Mouse (Mus musculus) 416B (cell line): ENCODE measurements around the gene Cerk.
"Not testable (repeated sequence)": the region's sequence is repeated elsewhere in the genome, so short reads cannot be mapped to it uniquely, and the experiment has no call there.

ENCODE experiments used
- DNase-seq: peaks from one replicate; pipeline ENCODE4 v3.0.0; 2011; ENCODE audit warnings: low read depth

Cerk gene

GRCm38 (mm10) chr15:86112707-86113341 is 73.1 kb downstream of the Cerk start:
- no peak for DNase-seq

GRCm38 (mm10) chr15:86110361-86111103 is 75.4 kb downstream of the Cerk start:
- no peak for DNase-seq

DNA sequence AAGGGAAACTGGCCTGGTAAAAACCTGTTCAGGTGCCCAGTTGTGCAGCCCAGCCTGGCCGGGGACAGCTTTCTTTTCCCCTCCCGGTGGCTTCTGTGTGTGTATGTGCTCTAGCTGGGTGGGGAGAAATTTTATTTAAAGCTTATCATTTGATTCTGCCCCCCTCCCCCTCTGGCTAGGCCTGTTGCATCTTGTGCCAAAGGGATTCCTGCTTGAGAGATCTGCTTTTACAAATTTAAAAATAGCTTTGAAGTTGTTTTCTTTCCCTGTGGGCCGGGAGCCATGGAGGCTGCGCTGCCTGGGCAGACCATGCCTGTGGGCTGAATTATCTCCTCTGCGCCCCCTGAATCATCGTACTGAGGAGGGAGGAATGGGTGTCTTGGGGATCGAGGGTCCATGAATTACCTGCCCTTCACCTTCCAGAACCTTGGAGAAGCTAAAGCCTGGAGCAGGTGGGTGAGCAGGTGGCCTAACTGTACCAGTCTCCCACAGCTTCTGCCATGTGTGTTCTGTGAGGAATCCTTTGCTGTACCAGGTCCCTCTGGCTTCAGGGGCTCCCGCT is 76.2 kb downstream of the Cerk start:
- no peak for DNase-seq

DNA sequence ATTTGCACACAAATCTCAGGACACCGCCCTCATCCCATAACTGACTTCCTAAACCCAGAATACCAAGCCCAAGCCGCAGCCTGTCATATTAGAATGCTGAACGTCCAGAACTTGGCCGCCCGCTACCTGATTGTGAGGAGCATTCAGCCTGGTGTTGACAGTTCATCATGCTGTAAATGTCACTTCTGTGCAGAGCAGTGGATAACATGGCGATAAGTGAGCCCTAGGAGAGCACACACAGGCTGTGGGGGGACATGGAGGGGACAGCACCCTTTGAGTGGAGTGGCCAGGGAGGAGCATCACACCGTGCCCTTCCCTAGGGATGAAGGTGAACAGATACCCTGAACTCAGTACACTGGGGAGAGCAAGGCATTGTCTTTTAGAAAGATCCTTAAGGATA is 76.7 kb downstream of the Cerk start:
- no peak for DNase-seq

GRCm38 (mm10) chr15:86107831-86108471 is 78.0 kb downstream of the Cerk start:
- no peak for DNase-seq

- DNase-seq = no peak
Observed at GRCm38 (mm10) chr15:86105751-86106150, 80.2 kb downstream of the Cerk start.

- no peak for DNase-seq
Observed at GRCm38 (mm10) chr15:86105345-86105697, 80.6 kb downstream of the Cerk start.

DNA sequence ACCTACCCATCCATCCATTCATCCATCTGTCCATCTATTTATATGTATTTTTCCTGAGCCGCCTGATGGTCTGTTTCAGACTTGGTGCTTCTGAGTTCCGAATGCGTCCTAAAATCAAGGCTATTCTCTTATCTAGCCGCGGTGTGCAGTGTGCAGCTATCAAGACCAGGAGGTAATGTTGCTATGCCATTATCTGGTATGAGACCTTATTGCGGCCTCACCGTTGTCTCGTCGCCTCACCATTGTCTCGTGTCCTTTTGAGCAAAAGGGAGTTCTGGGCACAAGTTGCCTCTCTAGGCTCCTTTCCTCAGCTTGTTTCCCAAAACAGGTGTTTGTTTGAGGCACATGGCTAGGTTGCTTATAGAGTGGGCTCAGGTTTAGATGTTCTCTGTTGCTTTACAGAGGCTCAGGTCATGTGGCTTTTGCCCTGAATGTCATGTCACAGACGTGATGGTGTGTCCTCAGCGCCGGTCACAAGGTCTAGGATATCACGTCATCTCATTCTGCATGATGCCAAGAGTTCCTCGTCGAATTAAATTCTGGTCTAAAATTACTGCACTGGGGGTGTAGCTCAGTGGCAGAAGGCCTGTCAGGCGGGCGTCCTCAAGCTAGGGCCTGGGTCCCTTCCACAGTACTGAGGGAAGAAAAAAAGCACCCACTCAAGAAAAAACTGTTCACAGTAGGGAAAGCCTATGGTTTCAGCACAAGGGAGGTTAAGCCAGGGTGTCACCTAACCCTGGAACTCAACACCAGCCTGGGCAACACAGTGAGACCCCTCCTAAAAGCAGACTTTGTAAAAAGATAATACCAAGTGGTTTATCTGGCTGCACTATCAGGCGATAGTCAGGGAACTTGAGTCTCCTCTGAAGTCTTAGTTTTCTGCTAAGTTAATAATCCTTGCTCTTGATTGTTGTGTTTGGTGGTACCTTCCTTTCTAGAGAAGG is 81.3 kb downstream of the Cerk start:
- DNase-seq = no peak

DNA sequence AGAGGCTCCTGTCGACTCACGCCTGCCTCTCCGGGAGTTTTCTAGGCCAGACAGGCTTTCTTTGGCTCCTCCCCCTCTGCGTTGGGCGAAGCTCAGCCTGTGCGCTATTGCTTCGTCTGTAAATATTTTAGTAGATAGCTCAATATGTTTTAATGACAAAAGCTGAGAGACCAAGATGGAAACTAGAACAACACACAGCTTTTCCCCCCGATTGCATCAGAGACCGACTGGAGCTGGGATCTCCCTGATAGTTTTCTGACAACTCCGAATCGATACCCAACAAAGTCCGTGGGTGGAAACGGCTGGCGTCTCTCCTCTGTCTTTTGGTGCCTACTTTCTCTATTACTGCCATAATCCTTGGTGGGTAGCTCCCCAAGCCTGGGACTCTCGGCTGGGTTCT is 83.6 kb downstream of the Cerk start:
- no peak for DNase-seq

GRCm38 (mm10) chr15:86101585-86101984 is 84.4 kb downstream of the Cerk start:
- DNase-seq = no peak

DNA sequence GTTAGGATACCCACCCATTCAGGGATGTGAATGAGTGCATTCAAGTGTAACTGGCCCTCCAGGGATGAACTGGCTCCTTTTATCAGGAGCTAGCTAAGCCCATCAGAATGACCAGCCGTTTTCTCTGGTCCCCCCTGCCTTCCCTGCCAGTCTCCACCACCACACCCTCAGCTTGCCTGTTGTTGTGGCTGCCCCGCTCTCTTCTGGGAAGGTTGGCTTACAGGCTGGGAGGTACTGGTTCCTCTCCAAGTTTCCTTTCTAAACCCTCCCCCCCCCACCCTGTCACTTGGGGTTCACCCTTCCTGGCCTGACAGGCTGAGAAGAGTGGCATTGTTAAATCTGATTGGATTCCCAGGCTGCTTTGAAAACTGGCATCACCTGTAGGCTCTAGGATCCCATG is 88.1 kb downstream of the Cerk start:
- no peak for DNase-seq

DNA sequence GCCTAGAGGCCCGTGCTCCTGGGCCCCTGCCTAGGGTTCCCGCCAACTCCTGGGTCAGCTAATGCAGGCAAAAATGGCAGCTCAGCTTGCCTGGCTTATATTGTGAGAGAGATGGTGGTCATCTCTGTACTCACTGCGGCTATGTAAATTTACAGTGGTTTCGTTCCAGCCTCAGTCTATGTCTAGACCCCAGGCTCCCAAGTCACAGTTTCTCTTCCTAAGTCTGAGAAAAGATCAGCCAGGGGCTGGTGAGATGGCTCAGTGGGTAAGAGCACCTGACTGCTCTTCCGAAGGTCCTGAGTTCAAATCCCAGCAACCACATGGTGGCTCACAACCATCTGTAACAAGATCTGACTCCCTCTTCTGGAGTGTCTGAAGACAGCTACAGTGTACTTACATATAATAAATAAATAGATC is 89.3 kb downstream of the Cerk start:
- not testable (repeated sequence) for DNase-seq

- DNase-seq = no peak
Observed at GRCm38 (mm10) chr15:86095722-86096603, 90.0 kb downstream of the Cerk start.

DNA sequence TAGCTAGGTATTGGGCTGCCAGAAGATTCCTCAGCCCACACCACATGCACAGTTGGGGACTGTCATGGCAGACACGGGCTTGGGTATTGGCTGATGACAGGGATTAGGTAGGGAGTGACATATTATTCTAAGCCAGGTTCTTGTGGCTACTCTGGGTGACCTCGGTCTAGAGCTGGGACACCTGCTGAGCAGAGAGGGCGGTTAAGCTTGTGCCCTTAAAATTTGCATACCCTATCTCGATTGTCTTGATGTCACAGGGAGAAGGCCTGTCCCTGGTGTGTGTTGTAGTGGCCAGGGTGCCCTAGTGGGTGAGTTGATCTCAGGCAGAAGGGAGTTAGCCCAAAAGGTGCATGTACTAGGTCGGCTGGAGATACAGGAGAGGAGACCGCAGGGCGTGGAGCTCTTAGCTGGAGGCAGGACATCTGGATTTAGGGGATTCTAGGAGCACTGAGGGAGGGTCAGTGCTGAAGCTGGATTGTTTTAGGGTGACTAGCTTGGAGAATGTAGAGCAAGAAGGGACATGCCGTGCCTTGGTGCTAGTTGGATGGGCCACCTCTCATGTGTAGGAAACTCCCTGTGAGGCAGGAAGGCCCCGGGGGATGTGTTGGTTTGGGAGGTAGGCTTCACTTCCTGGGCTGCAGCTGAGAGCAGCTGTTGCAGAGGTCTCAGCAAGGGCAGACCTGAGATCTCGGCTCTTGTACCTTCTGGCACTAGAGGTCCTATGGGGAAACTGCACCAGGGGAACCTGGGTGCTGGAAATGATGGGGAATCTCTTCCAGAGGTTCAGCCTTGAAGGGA is 91.4 kb downstream of the Cerk start:
- no peak for DNase-seq

DNA sequence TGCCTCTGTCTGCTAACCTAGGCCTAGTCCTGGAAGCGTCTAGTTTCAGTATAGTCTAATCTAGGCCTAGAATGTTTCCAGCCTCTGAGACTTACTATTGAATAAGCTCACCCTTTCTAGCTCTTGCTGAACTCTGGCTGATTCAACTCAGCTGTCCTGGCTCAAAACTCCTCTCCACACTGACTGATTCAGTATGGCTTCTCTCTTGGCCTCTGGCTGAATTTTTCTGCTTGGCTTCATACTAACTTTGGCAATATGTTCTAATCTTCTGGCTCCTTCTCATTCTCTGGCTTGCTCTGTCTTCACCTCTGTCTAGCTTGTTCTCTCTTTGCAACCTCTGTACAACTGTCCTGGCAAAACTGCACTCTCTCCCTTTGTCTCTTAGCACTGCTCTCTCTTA is 92.7 kb downstream of the Cerk start:
- DNase-seq = no peak

GRCm38 (mm10) chr15:86091998-86092670 is 93.8 kb downstream of the Cerk start:
- DNase-seq = no peak

- no peak for DNase-seq
Observed at GRCm38 (mm10) chr15:86091201-86091997, 94.5 kb downstream of the Cerk start.

DNA sequence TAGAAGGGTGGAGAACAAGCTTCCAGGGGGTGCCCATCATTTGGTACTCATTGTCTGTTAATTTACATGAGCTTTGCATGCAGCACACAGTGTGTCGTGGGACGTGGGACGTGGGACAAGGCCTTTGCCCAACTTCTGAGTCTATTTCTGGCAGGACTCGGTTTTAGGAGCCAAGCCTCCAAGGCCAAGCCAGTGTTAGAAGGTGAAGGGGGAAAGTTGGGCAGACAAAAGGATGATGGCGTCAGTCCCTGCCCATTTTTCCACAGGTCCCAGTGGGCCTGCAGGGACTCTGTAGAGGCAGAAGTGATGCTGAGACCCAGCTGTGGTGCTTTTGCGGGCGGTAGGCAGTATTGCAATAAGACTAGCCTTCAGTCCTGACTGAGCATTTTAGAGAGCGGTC is 95.4 kb downstream of the Cerk start:
- DNase-seq = no peak
